Mouse (Mus musculus) lung, postnatal 14 days (tissue): ENCODE measurements around the gene Six1.
"Not testable (repeated sequence)": the region's sequence is repeated elsewhere in the genome, so short reads cannot be mapped to it uniquely, and the experiment has no call there.

Experiments used
- DNase-seq: peaks from one replicate; pipeline ENCODE4 v3.0.0; 2021

Gene Six1

GRCm38 (mm10) chr12:73053668-73054241 lies at the start of gene Six1:
Gene Six1, minus strand, starts transcription at chr12:73053887.
- peak; percentile 78 for DNase-seq

- DNase-seq: no peak
Measured at GRCm38 (mm10) chr12:73098593-73098992, 44.9 kb upstream of the Six1 start.

GRCm38 (mm10) chr12:73096177-73096576 lies 42.5 kb upstream of the Six1 start:
- not testable (repeated sequence) for DNase-seq

GRCm38 (mm10) chr12:73094605-73095004 lies 40.9 kb upstream of the Six1 start:
- no peak for DNase-seq

- DNase-seq: no peak
Measured at GRCm38 (mm10) chr12:73094189-73094588, 40.5 kb upstream of the Six1 start.

- no peak for DNase-seq
Measured at GRCm38 (mm10) chr12:73090672-73091335, 37.1 kb upstream of the Six1 start.

GRCm38 (mm10) chr12:73088911-73089310 lies 35.2 kb upstream of the Six1 start:
- DNase-seq: no peak

- DNase-seq: no peak
Measured at GRCm38 (mm10) chr12:73088500-73088899, 34.8 kb upstream of the Six1 start.

- no peak for DNase-seq
Measured at GRCm38 (mm10) chr12:73087086-73087485, 33.4 kb upstream of the Six1 start.

GRCm38 (mm10) chr12:73085739-73086630 lies 32.3 kb upstream of the Six1 start:
- DNase-seq: no peak

GRCm38 (mm10) chr12:73083773-73084172 lies 30.1 kb upstream of the Six1 start:
- no peak for DNase-seq

GRCm38 (mm10) chr12:73081828-73082227 lies 28.1 kb upstream of the Six1 start:
- DNase-seq: not testable (repeated sequence)

GRCm38 (mm10) chr12:73060805-73061410 lies 7.2 kb upstream of the Six1 start:
- DNase-seq: no peak

GRCm38 (mm10) chr12:73057492-73057891 lies 3.8 kb upstream of the Six1 start:
- DNase-seq: no peak

- no peak for DNase-seq
Measured at GRCm38 (mm10) chr12:73055451-73055850, 1.8 kb upstream of the Six1 start.

GRCm38 (mm10) chr12:73054576-73055185 lies 994 bp upstream of the Six1 start:
- DNase-seq: no peak

GRCm38 (mm10) chr12:73052651-73053591 lies 766 bp downstream of the Six1 start:
- DNase-seq: no peak

GRCm38 (mm10) chr12:73052036-73052650 lies 1.5 kb downstream of the Six1 start:
- no peak for DNase-seq

GRCm38 (mm10) chr12:73050811-73051580 lies 2.7 kb downstream of the Six1 start:
- no peak for DNase-seq

- no peak for DNase-seq
Measured at GRCm38 (mm10) chr12:73050305-73050704, 3.4 kb downstream of the Six1 start.
